Mouse (Mus musculus) G1E (cell line): ENCODE measurements around the gene Exoc5. TPM values are rescaled to one million over a fixed set of nuclear protein-coding genes. Genes with fewer than 3 reads are reported as not detected.
"Not testable (repeated sequence)": the region's sequence is repeated elsewhere in the genome, so short reads cannot be mapped to it uniquely, and the experiment has no call there.

Experiments used
- ATAC-seq: 2 replicates; pipeline ENCODE4 v1.8.0; 2016; ENCODE audit warnings: mild to moderate bottlenecking; ENCODE audit not compliant: insufficient number of reproducible peaks, poor library complexity, low FRiP score, severe bottlenecking; ENCODE audit errors: extremely low read depth
- DNase-seq: peaks from one replicate; pipeline ENCODE4 v3.0.0; 2012; ENCODE audit warnings: low spot score
- H3K27me3 ChIP-seq: 2 replicates; pipeline ENCODE4 v1.6.1; 2012; ENCODE audit warnings: mild to moderate bottlenecking, low read length, inconsistent platforms; ENCODE audit not compliant: insufficient read depth
- H3K36me3 ChIP-seq: replicated peaks from 2 replicates; pipeline ENCODE3; 2012; ENCODE audit warnings: mild to moderate bottlenecking, inconsistent platforms
- H3K4me1 ChIP-seq: 2 replicates; pipeline ENCODE4 v1.6.1; 2012; ENCODE audit warnings: low read depth, low read length, inconsistent platforms, mixed read lengths; ENCODE audit not compliant: insufficient read depth
- H3K4me3 ChIP-seq: 2 replicates; pipeline ENCODE4 v1.5.1; 2012; ENCODE audit warnings: low read depth, mild to moderate bottlenecking, inconsistent platforms, low read length, moderate library complexity, mixed read lengths
- H3K9me3 ChIP-seq: replicated peaks from 2 replicates; pipeline ENCODE4 v1.6.1; 2012; ENCODE audit warnings: inconsistent platforms
- CTCF ChIP-seq: IDR thresholded peaks from 2 replicates; pipeline ENCODE4 v1.5.1; 2012; ENCODE audit warnings: low read depth, low read length, inconsistent platforms, mixed read lengths
- GATA1 ChIP-seq: IDR thresholded peaks from 2 replicates; pipeline ENCODE4 v1.6.1; 2012; ENCODE audit warnings: borderline replicate concordance, low read length, inconsistent platforms, mixed read lengths
- GATA2 ChIP-seq: IDR thresholded peaks from 2 replicates; pipeline ENCODE4 v1.6.1; 2012; ENCODE audit warnings: low read depth, low read length, inconsistent platforms, borderline replicate concordance
- POLR2AphosphoS5 ChIP-seq: IDR thresholded peaks from 2 replicates; pipeline ENCODE4 v1.6.1; 2012; ENCODE audit warnings: low read depth, low read length, inconsistent platforms; ENCODE audit not compliant: insufficient replicate concordance
- TAL1 ChIP-seq: conservative IDR thresholded peaks from 2 replicates; pipeline ENCODE4 v1.6.1; 2012; ENCODE audit warnings: low read depth, low read length, inconsistent platforms, mixed read lengths
- polyA plus RNA-seq: library from polyadenylated mRNA; stranded (reverse); fragments of >175 nt; gene quantifications from 2 replicates; pipeline ENCODE4 v1.2.3, GENCODE M21; 2012
- total RNA-seq, 2 experiments: library from RNA; stranded (forward) in 1 of 2; stranded (reverse) in 1 of 2; fragments of 200-1000 nt in 1 of 2; fragments of >200 nt in 1 of 2; fragmentation: Nextera tagmentation in 1 of 2; gene quantifications; 2 replicates each; pipeline ENCODE4 v1.2.3; 2014 to 2017

Gene Exoc5
- total RNA-seq (2014; fragmentation: Nextera tagmentation) (70.8 and 75.3 TPM in 2 replicates), total RNA-seq (2017) (85.7 and 102 TPM in 2 replicates), polyA plus RNA-seq (7.0 and 7.7 TPM in 2 replicates)

DNA sequence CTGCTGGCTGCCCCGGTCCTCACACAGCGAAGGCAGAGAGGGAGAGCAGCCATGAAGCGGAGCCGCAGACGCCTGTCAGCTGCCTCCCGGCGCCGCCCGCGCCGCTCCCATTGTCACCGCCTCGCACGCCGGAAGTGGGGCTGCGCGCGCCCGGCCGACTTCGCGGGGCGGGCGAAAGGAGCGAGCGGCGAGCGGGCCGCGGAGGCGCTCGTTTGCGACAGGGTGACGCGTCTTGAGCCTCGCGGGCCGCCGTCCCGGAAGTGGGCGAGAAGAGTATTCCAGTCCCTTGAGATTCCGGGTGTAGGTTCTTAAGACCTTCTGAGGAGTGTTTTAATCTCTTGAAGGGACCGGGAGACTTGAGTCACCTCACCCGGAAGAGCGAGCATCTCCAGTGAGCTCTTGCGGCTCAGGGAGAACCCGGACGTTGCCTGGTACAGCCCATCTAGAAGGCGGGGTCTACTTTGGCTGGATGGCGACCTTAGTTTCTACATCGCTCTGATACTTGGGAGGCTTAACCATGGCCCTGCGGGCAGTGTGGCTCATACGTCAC lies at the start of gene Exoc5:
Gene Exoc5 (minus strand): TSS at position 380 of the 550 bp plus-strand sequence.
- Histone ChIP-seq H3K4me3 (peak within 1 kb of the TSS; percentile 93), H3K9me3 (no peaks in the 10 kb centered on the region), H3K4me1 (peaks cover 36% of the 10 kb centered on the region), H3K36me3 (peaks cover 6% of the 10 kb centered on the region), H3K27me3 (no peaks in the 10 kb centered on the region)
- TF ChIP-seq CTCF (no peak), POLR2AphosphoS5 (no peak), TAL1 (no peak), GATA2 (no peak), GATA1 (no peak)
- ATAC-seq (peak; percentile 87), DNase-seq (peak; percentile 81)

GRCm38 (mm10) chr14:49091755-49092154 lies 25.3 kb upstream of the Exoc5 start:
- peaks cover 24% of the 10 kb centered on the region for H3K36me3 ChIP-seq
- not testable (repeated sequence) for H3K4me1 ChIP-seq, ATAC-seq, H3K9me3 ChIP-seq, H3K27me3 ChIP-seq, DNase-seq, H3K4me3 ChIP-seq

- peaks cover 29% of the 10 kb centered on the region for H3K36me3 ChIP-seq
- DNase-seq (no peak), ATAC-seq (no peak)
- no peak for TF ChIP-seq TAL1
- no peak for TF ChIP-seq GATA2
- no peak for TF ChIP-seq GATA1
- TF ChIP-seq CTCF: no peak
- TF ChIP-seq POLR2AphosphoS5: no peak
- no peaks in the 10 kb centered on the region for H3K4me1 ChIP-seq
- H3K4me3 ChIP-seq: no peak overlapping the region
- H3K9me3 ChIP-seq: no peaks in the 10 kb centered on the region
- H3K27me3 ChIP-seq: no peaks in the 10 kb centered on the region
Measured at GRCm38 (mm10) chr14:49091277-49091676, 24.8 kb upstream of the Exoc5 start.

GRCm38 (mm10) chr14:49090102-49090501 lies 23.6 kb upstream of the Exoc5 start:
- Histone ChIP-seq H3K4me3 (no peak overlapping the region), H3K27me3 (no peaks in the 10 kb centered on the region), H3K4me1 (no peaks in the 10 kb centered on the region), H3K9me3 (no peaks in the 10 kb centered on the region), H3K36me3 (peaks cover 32% of the 10 kb centered on the region)
- TF ChIP-seq GATA1: no peak
- TF ChIP-seq CTCF: no peak
- TF ChIP-seq TAL1: no peak
- no peak for TF ChIP-seq POLR2AphosphoS5
- no peak for TF ChIP-seq GATA2
- ATAC-seq (no peak), DNase-seq (no peak)

GRCm38 (mm10) chr14:49089461-49090058 lies 23.1 kb upstream of the Exoc5 start:
- Histone ChIP-seq H3K9me3 (no peaks in the 10 kb centered on the region), H3K4me3 (no peak overlapping the region), H3K36me3 (peaks cover 34% of the 10 kb centered on the region), H3K27me3 (no peaks in the 10 kb centered on the region), H3K4me1 (no peaks in the 10 kb centered on the region)
- TF ChIP-seq GATA1: no peak
- no peak for TF ChIP-seq GATA2
- no peak for TF ChIP-seq POLR2AphosphoS5
- TF ChIP-seq TAL1: no peak
- TF ChIP-seq CTCF: no peak
- DNase-seq (no peak), ATAC-seq (no peak)

DNA sequence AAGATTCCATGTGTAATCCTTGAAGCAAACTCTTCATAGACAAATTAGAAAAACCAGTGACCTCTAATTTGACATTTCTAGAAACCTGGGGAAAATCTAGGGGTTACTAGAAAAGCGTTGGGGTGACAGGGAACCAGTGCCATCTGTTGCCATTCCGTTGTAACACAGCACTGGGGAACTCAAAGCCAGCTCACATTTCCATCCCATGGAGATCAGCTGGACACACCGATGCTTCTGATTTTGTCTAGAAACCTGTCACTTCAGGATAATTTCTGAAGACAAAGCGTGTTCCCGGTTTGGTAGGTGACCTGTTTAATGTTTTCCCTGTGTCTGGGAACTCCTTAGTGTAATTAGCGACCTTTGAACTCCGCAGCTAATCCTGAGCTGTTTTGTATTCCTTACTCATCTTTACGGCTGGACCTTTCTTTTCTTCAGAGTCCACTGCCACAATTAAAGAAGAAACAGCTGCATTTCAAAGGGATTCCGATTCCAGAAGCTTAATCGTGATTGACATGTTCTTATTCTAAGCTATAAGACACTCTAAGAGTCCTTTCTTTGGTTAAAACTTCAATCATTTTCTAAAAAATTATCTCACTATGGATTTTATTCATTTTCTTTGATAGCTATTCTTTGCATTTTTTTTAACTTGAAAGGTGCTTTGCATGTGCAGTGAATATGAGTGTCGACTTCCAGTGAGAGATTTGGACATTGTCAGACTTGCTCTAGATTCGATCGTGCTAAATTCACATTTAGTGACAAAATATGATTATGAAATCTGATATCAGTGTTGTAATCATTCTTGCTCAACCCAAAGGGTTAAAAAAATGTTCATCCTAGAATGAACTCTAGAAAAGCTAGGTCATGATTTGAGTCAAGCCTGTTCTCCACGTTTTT lies 21.9 kb upstream of the Exoc5 start:
- no peak for DNase-seq
- H3K27me3 ChIP-seq: no peaks in the 10 kb centered on the region
- no peak for TF ChIP-seq TAL1
- no peak for TF ChIP-seq GATA2
- no peak for TF ChIP-seq GATA1
- no peaks in the 10 kb centered on the region for H3K9me3 ChIP-seq
- peaks cover 42% of the 10 kb centered on the region for H3K36me3 ChIP-seq
- H3K4me3 ChIP-seq: no peak overlapping the region
- H3K4me1 ChIP-seq: no peaks in the 10 kb centered on the region
- ATAC-seq: no peak
